Mouse (Mus musculus) erythroid progenitor cell, adult 5-6 weeks (primary cell): Measurements from ENCODE around the gene Atp1b2. TPM values are rescaled to one million over a fixed set of nuclear protein-coding genes. Genes with fewer than 3 reads are reported as not detected.

Source experiments
- ATAC-seq: replicated peaks from 2 replicates; pipeline ENCODE4 v1.8.0; 2016; ENCODE audit warnings: moderate number of reproducible peaks, mild to moderate bottlenecking, moderate TSS enrichment, inconsistent platforms; ENCODE audit not compliant: poor library complexity, low FRiP score, severe bottlenecking
- total RNA-seq, 2 experiments: library from RNA; stranded (forward) in 1 of 2; stranded (reverse) in 1 of 2; fragments of 150-400 nt in 1 of 2; fragments of 186-747, 209-891 nt in 1 of 2; gene quantifications; 2 replicates each; pipeline versions ENCODE4 v1.2.3 to v1.2.4; 2015 to 2017; ENCODE audit warnings: low replicate concordance in 2 of 2

Gene Atp1b2
- total RNA-seq, 2 experiments from 2014 or later: 4.5 to 36.5 TPM

GRCm38 (mm10) chr11:69610899-69611298, 5.2 kb upstream of the Atp1b2 start:
- no peak for ATAC-seq

GRCm38 (mm10) chr11:69609416-69609815, 3.7 kb upstream of the Atp1b2 start:
- ATAC-seq: 0 out of 2 replicates have a peak, but pooled peaks have one; percentile 31

- ATAC-seq: no peak
These were observed 2.8 kb upstream of the Atp1b2 start for GRCm38 (mm10) chr11:69608525-69608924.

- ATAC-seq: no peak
These were observed 1.1 kb upstream of the Atp1b2 start for GRCm38 (mm10) chr11:69606832-69607231.

- ATAC-seq: no peak
These were observed 701 bp upstream of the Atp1b2 start for GRCm38 (mm10) chr11:69606491-69606795.

- peak; percentile 22 for ATAC-seq
These were observed 712 bp downstream of the Atp1b2 start for GRCm38 (mm10) chr11:69604795-69605664.

GRCm38 (mm10) chr11:69604347-69604746, 1.4 kb downstream of the Atp1b2 start:
- ATAC-seq: no peak

GRCm38 (mm10) chr11:69603516-69603915, 2.2 kb downstream of the Atp1b2 start:
- ATAC-seq: no peak

- no peak for ATAC-seq
These were observed 4.0 kb downstream of the Atp1b2 start for GRCm38 (mm10) chr11:69601768-69602167.

GRCm38 (mm10) chr11:69600098-69600497, 5.6 kb downstream of the Atp1b2 start:
- no peak for ATAC-seq

GRCm38 (mm10) chr11:69599436-69599835, 6.3 kb downstream of the Atp1b2 start:
- ATAC-seq: no peak

- no peak for ATAC-seq
These were observed 10.9 kb downstream of the Atp1b2 start for GRCm38 (mm10) chr11:69594853-69595252.

- ATAC-seq: no peak
These were observed 12.9 kb downstream of the Atp1b2 start for GRCm38 (mm10) chr11:69592799-69593198.

- ATAC-seq: no peak
These were observed 13.7 kb downstream of the Atp1b2 start for GRCm38 (mm10) chr11:69591899-69592637.

- no peak for ATAC-seq
These were observed 14.3 kb downstream of the Atp1b2 start for GRCm38 (mm10) chr11:69591424-69591823.

- peak; percentile 47 for ATAC-seq
These were observed 15.1 kb downstream of the Atp1b2 start for GRCm38 (mm10) chr11:69590622-69591021.

GRCm38 (mm10) chr11:69589207-69589834, 16.4 kb downstream of the Atp1b2 start:
- ATAC-seq: peak; percentile 22; the same call in 1 of the 2 replicates

GRCm38 (mm10) chr11:69585718-69586325, 19.9 kb downstream of the Atp1b2 start:
- ATAC-seq: peak; percentile 74

- 0 out of 2 replicates have a peak, but pooled peaks have one; percentile 20 for ATAC-seq
These were observed 20.8 kb downstream of the Atp1b2 start for GRCm38 (mm10) chr11:69584937-69585336.

GRCm38 (mm10) chr11:69584008-69584407, 21.7 kb downstream of the Atp1b2 start:
- no peak for ATAC-seq
